Mouse (Mus musculus) testis, adult 2 months (tissue): Measurements from ENCODE around the gene Trpv4.

Experiments
- CTCF ChIP-seq: fragments of 200-500 bp; IDR thresholded peaks from 2 replicates; pipeline ENCODE4 v1.5.1; 2012; ENCODE audit warnings: low read depth, mild to moderate bottlenecking, inconsistent platforms, low read length, moderate library complexity; ENCODE audit not compliant: control insufficient read depth, insufficient read depth, insufficient replicate concordance
- POLR2A ChIP-seq: fragments of 200-500 bp; IDR thresholded peaks from 2 replicates; pipeline ENCODE4 v1.6.1; 2012; ENCODE audit warnings: low read depth, mild to moderate bottlenecking, inconsistent platforms, low read length, moderate library complexity; ENCODE audit not compliant: control insufficient read depth

DNA sequence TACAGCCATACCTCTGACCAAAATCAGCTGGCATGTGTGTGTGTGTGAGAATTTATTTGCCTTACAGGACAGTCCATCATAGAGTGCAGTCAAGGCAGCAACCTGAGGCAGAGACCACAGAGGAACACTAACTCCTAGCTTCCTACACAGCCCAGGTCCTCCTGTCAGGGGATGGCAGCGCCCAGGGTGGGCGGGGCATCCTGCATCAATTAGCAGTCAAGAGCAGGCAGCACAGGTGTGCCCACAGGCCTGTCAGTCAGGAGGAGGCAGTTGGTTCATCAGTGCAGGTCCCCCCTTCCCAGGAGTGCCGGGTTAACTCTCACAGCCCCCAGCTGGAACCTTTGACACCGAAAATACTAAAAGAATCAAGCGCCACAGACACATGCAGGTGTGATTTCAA lies 10.8 kb upstream of the Trpv4 start:
- TF ChIP-seq POLR2A (no peak), CTCF (no peak)
